Mouse (Mus musculus): Measurements from ENCODE around the gene Fuca2.

The Fuca2 gene

GRCm38 (mm10) chr10:13536706-13537105, 37.4 kb downstream of the Fuca2 start:
- no peak for DNase-seq

GRCm38 (mm10) chr10:13539769-13540333, 40.5 kb downstream of the Fuca2 start:
- no peak for DNase-seq

- DNase-seq = no peak
These were observed 42.4 kb downstream of the Fuca2 start for GRCm38 (mm10) chr10:13541721-13542120.

GRCm38 (mm10) chr10:13552646-13553497, 53.5 kb downstream of the Fuca2 start, which contains the start of the genes Adat2 and Pex3:
Gene Adat2 (plus strand): TSS chr10:13552894.
Gene Pex3 (minus strand): TSS chr10:13553142.
- peak; percentile 82 for DNase-seq

GRCm38 (mm10) chr10:13553498-13553985, 54.2 kb downstream of the Fuca2 start:
- DNase-seq = no peak

GRCm38 (mm10) chr10:13554316-13554715, 55.0 kb downstream of the Fuca2 start:
- no peak for DNase-seq

GRCm38 (mm10) chr10:13560014-13560674, 60.8 kb downstream of the Fuca2 start:
- no peak for DNase-seq

GRCm38 (mm10) chr10:13564364-13565079, 65.2 kb downstream of the Fuca2 start:
- peak; percentile 52 for DNase-seq

GRCm38 (mm10) chr10:13565080-13565448, 65.7 kb downstream of the Fuca2 start:
- DNase-seq = no peak

GRCm38 (mm10) chr10:13566393-13566792, 67.1 kb downstream of the Fuca2 start:
- no peak for DNase-seq

Measured in cerebellum, adult 11-12 months (tissue).